ENCODE assay signal across 11 mouse cellular contexts in genomic region chr4:126486217-126486616, GRCm38 (mm10).
"Had no signal": no experiment of that assay in that cellular context is flagged by ENCODE, and none has a peak within 500 bp of the region (broad histone marks: within the 10 kb centered on the region; RNA-seq: fewer than 3 reads in every experiment).

No protein-coding gene starts in this region.

- H3K36me3 ChIP-seq: kidney, embryonic 15.5 days; liver, embryonic 13.5 days had no signal

- H3K9me3 ChIP-seq: kidney, embryonic 15.5 days; liver, embryonic 13.5 days had no signal

- H3K27ac ChIP-seq: kidney, embryonic 15.5 days; liver, embryonic 13.5 days had no signal

- DNase-seq: kidney, adult 8-10 months; kidney, postnatal 25 days; liver, embryonic 13.5 days; lung, adult 2 months; lung, postnatal 14 days; lung, postnatal 4 days; midbrain, embryonic 14.5 days; thymus, postnatal 25 days had no signal

- ATAC-seq: intestine, postnatal 0 days had no signal

- H3K4me3 ChIP-seq: kidney, embryonic 15.5 days; liver, embryonic 13.5 days had no signal

- H3K27me3 ChIP-seq: kidney, embryonic 15.5 days; liver, embryonic 13.5 days had no signal

- H3K9ac ChIP-seq: kidney, embryonic 15.5 days; liver, embryonic 13.5 days had no signal

- H3K4me2 ChIP-seq: kidney, embryonic 15.5 days; liver, embryonic 13.5 days; midbrain, embryonic 11.5 days had no signal

- H3K4me1 ChIP-seq: kidney, embryonic 15.5 days; liver, embryonic 13.5 days had no signal
